Mouse (Mus musculus): ENCODE data around the gene Socs5.

The Socs5 gene

DNA sequence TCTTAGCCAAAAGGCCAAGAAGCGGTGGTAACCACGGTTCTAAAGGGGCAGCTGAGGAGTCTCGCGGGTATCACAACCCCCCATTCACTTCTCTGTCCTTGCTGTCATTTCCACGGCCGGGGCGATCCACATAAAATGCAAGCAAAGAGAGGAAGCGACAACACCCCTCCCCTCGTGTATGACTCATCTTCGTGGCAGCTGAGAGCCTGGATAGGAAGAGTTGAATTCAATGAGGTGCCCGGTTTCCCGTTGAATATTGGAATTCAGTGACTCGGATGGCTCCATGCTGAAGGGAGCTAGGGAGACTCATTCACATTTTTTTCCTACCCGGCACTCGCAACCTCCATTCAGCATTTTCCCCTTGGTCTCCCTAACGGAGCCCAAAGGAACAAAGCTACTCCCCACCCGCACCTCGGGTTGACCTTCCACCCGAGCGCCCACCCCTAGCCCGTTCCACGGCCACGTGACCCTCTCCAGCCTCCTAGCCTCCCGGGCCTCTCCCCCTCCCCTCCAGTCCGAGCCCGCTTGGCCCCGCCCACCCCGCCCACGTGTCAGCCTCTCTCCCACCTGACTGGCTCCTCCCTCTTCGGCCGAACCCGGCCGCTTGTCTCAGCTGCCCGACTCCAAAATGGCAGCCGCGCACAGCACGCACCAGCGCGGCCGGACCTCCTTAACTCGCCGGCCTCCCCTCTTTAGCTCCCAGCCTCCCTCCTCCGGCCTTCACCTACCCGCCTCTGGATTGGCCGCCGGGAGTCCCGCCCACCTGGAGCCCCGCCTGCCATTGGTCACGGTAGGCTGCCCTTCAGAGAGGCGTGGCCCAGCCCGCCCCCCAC, 572 bp upstream of the Socs5 start:
- DNase-seq (ENCODE audit: low read depth, low spot score) = peak; percentile 95

DNA sequence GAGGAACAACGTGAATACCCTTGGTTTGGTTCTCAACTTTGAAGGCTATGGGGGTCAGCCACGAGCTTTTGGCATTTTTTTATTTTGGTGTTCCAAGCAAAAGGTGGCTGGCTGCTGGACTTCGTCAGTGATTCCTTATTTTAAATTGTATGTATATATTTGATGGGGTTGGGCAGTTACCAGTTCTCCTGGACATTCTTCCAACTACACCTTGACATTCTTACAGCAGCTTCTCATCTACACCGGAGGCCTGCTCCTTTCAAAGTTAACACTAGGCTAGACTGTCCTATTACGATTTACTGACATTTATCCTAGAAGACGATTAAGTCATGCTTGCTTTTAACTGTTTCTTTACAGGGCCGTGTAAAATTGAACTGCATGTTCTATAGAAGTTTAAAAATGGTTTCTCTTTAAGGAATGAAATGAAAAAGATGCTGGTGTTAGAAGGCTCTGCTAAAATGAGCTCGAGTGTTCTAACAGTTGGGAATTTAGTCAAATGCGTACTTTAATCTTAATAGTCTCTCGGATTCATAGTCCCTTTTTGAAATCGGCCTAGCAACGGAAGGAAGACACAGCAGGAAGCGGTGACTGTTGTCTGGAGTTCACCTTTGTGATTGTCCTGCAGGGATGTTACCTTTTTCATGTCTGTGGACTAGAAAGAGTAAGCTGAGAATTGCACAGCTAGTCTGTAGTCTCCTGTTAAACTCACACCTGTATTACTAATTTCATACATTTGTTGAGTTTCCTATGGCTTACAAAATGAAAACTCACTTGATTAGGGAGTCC, 1.2 kb downstream of the Socs5 start:
- DNase-seq (ENCODE audit: low read depth, low spot score) = peak; percentile 34

DNA sequence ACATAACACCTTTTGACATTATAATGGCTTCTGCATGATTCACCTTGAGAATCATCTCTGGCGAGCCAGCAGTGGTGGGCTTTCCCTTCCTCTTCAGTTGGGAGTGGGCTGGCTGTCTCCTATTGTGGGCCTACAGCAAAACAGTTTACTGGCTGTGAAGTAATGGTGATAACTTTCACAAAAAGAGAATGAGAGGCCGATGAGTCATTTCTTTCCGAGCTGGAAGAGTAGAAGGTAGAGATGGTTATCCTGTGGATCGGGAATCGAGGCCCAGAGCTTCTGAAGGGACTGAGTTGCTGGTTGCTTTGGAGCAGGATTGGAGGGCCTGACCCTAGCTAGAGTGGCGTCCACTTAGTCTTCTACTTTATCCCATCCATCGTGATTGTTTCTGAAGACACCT, 2.0 kb downstream of the Socs5 start:
- DNase-seq (ENCODE audit: low read depth, low spot score) = no peak

DNA sequence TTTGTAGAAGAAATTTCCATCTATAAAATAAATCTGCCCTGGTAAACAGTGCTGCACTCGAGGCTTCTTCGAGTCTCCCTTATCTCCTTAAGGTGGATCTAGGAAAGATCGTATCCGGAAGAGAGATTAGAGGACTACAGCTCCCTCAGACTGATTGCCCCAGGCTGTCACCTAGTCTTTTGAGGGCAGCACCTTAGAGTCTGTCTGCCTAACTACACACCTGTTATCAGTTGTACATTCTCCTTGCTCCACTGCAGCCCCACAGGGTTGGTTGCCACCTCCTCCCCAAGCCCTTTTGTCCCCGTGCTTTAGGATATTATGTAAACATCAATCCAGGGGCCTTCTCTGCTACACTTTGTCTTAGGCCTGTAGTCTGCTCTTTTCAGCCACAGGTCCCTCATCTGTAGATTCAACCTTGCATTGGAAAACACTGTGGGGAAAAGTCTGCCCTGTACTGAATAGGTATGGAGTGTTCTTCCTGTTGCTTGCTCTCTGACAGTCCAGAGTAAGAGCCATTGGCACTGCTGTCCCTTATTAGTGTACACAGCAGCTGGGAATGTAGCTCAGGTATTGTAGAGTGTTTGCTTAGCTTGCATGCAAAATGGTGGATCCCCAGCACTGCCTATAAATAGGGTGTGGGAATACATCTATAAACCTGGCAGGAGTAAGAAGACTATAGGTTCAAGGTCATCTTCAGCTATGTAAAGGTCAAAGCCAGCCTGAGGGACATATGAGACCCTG, 5.5 kb downstream of the Socs5 start:
- DNase-seq (ENCODE audit: low read depth, low spot score) = no peak

DNA sequence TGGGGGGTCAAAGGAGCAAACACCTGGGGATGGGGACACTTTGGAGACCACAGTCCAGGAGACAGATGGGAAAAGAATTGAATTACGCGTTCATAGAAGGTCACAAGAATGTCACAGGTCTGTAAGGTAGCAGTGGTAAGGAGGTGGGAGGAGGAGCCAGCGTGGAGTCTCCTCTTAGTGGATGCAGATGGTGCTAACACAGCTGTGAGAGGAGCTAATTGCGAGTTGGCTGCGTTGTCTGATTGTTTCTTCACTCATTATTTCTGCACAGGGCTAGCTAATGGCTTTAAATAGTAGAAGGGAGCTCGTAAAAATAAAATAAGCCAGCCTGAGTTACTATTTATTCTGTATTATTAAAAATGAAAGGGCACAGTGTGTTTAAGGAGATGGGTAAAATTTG, 8.1 kb downstream of the Socs5 start:
- no peak for DNase-seq (ENCODE audit: low read depth, low spot score)

DNA sequence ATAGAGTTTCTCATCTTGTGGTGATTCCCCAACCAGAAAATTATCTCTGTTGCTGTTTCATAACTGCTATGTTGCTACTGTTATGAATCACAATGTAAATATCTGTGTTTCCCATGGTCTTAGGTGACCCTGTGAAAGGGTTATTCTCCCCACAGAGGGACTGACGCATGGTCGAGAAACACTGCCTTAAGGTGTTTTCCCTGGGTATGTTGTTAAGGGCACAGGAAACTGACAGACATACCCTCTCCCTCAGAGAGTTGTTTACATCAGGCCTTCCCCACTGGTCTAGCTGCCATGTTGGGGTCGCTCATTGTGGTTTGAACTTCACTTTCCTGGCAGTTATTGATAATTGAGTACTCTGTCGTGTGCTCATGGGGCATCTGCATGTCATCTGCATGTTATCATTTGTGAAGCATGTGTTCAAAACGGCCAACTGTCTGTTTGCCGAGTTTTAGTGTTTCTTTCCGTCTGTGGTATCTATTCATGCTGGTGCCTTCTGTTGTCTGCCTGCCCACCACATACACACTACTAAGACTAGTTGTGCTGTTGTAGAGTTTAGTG, 11.6 kb downstream of the Socs5 start:
- DNase-seq (ENCODE audit: low read depth, low spot score) = peak; percentile 79

DNA sequence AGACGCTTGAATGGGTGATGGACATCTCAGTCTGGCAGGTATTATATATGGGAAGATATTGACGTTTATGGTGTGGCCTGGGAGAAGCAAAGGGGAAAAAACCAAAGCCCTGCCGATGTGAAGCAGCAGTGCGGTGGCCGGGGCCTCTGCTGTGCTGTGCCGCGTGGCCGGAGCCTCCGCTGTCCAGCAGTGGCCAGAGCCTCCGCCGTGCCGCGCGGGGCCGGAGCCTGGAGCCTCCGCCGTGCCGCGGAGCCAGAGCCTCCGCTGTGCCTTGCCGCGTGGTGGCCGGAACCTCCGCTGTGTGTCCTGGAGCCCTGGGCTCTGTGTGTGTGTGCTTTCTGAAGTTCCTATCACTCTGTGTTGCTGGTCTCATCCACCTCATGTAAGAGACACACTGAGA, 17.9 kb downstream of the Socs5 start:
- no peak for DNase-seq (ENCODE audit: low read depth, low spot score)

DNA sequence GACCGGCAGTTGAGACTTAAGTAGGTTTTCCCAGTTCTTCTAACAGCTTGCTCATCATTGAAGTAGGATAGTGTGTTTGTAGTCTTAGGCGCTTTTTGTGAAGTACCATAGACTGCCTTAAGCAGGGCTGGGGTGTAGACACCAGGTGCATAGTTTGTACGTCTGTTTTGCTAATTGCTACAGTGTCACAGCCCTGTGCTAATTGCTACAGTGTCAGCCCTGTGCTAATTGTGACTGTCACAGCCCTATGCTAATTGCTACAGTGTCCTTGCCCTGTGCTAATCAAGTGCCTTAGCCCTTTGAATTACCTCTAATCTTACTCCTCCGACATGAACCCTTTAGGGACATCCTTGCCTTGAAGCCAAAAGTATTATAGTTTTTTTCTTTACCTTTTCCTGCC, 24.8 kb downstream of the Socs5 start:
- DNase-seq (ENCODE audit: low read depth, low spot score) = no peak

DNA sequence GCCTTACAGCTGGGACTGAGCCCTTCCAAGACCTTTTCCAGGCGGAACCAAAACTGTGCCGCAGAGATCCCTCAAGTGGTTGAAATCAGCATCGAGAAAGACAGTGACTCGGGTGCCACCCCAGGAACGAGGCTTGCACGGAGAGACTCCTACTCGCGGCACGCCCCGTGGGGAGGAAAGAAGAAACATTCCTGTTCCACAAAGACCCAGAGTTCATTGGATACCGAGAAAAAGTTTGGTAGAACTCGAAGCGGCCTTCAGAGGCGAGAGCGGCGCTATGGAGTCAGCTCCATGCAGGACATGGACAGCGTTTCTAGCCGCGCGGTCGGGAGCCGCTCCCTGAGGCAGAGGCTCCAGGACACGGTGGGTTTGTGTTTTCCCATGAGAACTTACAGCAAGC, 26.3 kb downstream of the Socs5 start:
- DNase-seq (ENCODE audit: low read depth, low spot score) = no peak

DNA sequence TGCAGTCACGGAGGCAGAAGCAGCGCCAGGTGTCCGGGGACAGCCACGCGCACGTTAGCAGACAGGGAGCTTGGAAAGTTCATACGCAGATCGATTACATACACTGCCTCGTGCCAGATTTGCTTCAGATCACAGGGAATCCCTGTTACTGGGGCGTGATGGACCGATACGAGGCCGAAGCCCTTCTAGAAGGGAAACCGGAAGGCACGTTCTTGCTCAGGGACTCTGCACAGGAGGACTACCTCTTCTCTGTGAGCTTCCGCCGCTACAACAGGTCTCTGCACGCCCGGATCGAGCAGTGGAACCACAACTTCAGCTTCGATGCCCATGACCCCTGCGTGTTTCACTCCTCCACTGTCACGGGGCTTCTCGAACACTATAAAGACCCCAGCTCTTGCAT, 27.2 kb downstream of the Socs5 start:
- no peak for DNase-seq (ENCODE audit: low read depth, low spot score)

DNA sequence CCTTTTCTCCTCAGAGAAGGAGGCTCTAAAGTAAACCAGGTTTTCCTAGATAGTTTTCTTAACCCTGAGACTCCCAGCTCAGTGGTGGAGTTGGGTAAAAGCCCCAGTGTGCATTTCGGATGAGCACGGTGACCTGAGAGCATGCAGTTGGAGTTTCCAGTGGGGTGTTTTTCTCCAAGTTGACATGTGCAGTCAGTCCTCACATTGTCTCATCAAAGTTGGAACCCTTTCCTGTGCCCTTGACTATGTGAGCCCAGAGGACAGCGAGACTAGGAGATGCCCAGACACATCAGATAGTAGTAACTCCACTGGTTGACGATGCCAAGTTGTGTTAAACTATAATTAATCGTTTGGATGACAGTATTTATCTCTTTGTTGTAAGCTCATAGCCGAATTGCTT, 28.3 kb downstream of the Socs5 start:
- DNase-seq (ENCODE audit: low read depth, low spot score) = no peak

DNA sequence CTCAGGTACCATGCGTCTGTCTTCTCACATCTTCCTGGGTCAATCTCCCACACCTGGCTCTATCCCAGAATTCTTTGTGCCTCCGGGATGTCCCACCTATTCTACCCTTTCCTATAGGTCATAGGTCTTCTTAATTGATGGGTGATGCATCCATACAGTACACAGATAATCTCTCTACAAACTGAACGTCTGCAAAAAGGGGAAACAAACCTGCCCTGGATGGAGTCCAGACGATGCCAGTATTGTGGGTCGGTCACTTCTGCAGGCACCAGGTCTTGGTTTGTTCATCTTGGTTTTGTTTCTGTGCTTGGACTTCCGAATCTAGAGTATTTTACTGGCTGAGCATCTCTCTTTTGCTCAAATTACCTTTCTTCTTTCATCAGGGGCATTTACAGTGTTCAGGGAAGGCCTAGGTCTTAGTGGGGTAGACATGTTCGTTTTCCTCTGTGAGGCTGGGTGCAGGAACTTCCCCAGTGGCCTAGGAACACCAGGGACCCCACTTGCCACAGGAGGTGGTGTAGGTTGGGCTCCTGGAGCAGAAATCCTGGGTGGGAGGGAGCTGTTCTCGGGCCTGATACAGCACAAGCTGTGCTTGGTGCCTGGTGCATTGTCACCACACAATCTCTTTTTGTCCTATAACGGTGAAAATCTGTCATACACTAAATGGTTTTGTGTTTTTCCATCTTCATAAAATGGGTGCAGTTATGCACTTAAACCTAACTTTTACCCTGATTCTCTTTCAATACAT, 33.9 kb downstream of the Socs5 start:
- DNase-seq (ENCODE audit: low read depth, low spot score) = no peak

DNA sequence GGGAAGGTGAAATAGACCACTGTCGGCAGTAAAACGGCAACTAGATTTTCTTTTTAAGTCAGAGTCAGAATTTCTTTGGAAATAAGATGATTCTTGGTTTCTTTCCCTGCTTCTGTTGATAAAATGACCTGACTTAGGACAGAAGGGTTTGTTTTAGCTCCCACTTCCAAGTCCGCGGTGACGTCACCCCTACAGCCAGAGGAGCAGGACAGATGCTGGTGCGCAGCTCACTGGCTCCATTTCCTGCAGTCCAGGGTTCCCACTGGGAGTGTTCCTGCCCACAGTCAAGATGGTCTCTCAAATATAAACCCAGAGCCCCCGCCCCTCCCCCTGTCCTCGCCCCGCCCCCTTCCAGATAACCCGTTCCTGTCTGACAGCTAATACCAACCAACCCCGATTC, 34.8 kb downstream of the Socs5 start:
- DNase-seq (ENCODE audit: low read depth, low spot score) = no peak

DNA sequence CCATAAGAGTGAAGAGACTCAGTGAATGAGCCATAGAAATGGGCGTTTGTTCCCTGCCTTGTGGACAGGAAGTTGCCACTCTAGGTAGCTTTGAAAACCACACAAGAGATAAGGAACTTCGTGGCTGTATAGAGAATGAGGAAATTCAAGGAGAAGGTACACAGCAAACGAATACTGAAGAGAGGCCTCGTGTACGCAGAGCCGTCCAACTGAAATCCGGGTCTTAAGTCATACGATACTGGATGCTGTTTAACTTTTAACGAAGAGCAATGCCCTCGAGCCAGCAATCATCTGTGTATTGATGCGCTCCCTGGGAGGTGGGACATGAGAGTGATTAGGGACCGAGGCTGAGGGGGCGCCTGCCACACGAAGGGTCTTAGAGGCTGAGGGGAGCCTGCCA, 35.7 kb downstream of the Socs5 start:
- no peak for DNase-seq (ENCODE audit: low read depth, low spot score)

DNA sequence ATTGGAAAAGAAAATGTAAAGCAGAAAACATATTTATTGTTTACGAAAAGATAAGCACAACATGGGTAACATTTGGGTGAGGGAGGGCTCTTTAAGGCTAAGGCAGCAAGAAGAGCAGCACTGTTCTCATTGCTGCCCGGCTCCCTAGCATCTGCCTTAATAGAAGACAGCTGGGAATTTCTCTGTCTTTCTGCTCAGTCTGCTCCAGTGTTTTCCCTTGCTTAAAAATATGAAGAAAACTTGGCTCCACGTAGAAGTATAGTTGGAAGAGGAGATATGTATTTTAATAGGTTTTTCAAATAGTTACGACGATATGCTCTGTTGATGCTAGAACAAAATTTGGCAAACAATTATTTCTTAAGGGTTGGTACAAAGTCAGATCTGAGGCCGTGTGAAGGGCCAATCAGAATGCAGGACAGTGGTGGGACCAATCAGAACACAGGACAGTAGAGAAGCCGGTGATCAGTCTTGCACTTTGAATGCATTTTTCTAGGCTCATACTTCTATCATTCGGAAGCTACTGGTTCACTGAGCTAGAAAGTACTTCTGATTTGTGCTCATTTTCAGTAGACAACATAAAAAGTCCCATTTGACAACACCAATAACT, 39.0 kb downstream of the Socs5 start:
- DNase-seq (ENCODE audit: low read depth, low spot score) = no peak

DNA sequence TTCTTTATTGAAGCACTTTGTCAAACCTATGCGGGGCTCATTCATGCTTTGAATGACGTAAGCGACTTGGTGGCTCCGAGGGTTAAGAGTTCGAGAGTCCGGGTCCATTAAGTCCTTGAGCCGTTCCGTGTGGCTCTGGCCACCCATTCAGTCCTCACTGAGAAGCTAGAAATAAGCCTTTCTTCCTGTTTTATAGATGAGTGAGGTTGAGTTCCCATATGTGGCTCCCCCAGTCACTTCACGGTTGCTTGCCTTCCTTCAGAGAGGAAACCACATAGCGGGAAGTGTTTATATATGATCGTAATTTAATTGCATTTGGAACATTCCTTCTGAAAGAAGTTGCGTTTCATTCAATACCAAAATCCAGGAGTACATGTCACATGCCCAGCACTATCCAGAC, 42.3 kb downstream of the Socs5 start:
- no peak for DNase-seq (ENCODE audit: low read depth, low spot score)

DNA sequence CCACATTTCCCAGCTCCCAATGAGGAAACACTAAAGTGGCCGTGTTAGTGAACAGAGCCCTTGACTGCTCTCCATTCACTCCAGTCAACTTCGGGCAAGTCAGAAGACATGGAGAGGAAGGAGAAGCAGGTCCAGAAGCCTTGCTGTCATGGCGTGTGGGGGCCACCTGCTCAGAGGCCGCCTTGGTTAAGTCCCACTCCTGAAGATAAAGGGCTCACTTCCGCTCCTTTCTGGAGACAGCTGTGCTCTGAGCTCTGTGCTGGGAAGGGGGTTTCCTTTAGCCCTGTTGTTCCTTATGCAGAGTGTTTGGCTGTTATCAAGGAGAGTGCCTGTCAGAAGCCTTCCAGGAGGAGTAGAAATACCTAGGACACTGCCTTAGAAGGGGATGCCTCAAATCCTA, 45.5 kb downstream of the Socs5 start:
- peak; percentile 22 for DNase-seq (ENCODE audit: low read depth, low spot score)

DNA sequence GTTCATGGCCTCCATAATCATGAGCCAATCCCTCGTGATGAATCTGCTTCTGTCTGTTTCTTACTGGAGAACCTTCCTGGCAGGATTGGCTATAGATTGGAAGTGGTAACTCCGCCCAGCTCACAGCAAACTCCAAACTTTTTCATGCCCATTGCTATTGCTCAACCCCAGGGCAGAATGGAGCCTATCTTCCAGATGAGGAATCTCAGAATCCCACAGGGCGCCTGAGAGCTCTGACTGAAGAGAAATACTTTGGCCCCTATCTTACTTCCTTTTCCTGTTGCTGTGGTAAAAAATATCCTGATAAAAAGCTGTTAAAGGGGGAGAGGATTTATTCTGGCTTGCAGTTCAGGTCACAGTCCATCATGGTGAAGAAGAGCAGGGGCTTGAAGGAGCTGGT, 48.2 kb downstream of the Socs5 start:
- no peak for DNase-seq (ENCODE audit: low read depth, low spot score)

DNA sequence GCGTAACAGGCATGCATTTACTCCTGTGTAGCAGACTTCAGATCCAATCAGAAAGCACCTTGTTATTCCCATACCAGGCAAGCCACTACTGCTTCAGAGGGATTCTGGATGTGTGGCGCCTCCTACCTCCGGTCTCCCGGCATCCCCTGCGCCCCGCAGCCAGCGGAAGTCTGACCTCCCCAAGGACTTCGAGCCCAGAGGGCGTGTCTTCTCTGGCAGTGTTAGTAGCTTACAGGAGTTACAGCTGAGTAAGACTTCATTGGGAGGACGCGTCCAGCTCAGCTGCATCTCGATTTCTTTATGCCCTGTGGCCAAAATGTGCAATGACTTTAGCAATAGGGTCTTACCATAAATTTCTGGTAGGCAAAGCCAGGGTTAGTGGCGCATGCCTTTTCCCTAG, 50.3 kb downstream of the Socs5 start:
- DNase-seq (ENCODE audit: low read depth, low spot score) = no peak

DNA sequence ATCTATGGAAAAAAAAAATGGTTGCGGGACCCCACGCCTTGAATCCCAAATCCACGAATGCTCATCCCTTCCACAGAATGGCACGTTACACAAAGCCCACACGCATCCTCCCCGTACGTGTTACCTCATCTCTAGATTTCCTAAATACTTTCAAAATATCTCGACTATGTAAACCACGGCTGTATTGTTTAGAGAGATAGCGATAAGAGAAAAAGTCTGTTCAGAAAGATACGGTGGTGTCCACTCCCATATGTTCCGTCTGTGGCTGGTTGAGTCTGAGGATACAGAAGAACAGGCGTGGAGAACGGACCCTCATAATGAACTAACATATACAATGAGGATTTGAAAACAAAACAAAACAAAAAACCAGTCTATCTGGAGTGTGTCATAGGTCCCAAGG, 51.1 kb downstream of the Socs5 start:
- DNase-seq (ENCODE audit: low read depth, low spot score) = no peak

DNA sequence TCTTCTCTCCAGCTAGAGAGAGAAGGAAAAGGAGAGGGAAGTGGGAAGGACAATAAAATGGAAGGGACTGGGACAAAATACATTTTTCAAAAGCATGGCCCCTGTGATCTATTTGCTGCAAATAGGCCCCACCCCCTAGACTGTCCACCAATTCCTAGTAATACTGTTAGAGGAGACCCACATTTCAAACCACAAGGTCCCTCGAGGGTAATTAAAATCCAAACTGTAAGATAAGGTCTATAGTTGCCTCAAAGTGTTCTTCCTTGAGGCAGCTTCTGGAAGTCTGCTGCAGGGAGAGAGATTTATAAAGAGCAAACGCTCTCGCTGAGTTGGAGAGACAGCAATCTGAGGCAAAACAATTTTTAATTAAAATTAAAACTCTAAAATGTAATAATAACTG, 52.8 kb downstream of the Socs5 start:
- no peak for DNase-seq (ENCODE audit: low read depth, low spot score)

Measured in CD4-positive, CD25-positive, alpha-beta regulatory T cell, adult 2 months (primary cell).